Mouse (Mus musculus): Measurements from ENCODE around the gene Sctr.

Sctr gene

GRCm38 (mm10) chr1:120111766-120112165 lies 105.1 kb downstream of the Sctr start:
- DNase-seq: no peak

- no peak for DNase-seq
These were observed 105.8 kb downstream of the Sctr start for GRCm38 (mm10) chr1:120112251-120113187.

Data from kidney, adult 8-10 months (tissue).